Mouse (Mus musculus) brain, embryonic 18.5 days (tissue): ENCODE results near the gene Tatdn2.

ENCODE experiments used
- DNase-seq: peaks from one replicate; pipeline ENCODE4 v3.0.0-alpha.2; 2012; ENCODE audit warnings: low read depth, low spot score

The Tatdn2 gene

GRCm38 (mm10) chr6:113714276-113714675, 17.4 kb downstream of the Tatdn2 start:
- no peak for DNase-seq

GRCm38 (mm10) chr6:113714797-113715196, 17.9 kb downstream of the Tatdn2 start:
- no peak for DNase-seq

- no peak for DNase-seq
Measured at GRCm38 (mm10) chr6:113717541-113717940, 20.7 kb downstream of the Tatdn2 start.

- DNase-seq, result no peak
Measured at GRCm38 (mm10) chr6:113719878-113720277, 23.0 kb downstream of the Tatdn2 start, which contains the start of gene Ghrl. Gene Ghrl (minus strand): TSS chr6:113719880.

- no peak for DNase-seq
Measured at GRCm38 (mm10) chr6:113721061-113721460, 24.2 kb downstream of the Tatdn2 start.

GRCm38 (mm10) chr6:113728181-113728580, 31.3 kb downstream of the Tatdn2 start:
- DNase-seq, result no peak

GRCm38 (mm10) chr6:113731296-113731695, 34.4 kb downstream of the Tatdn2 start:
- DNase-seq, result no peak

GRCm38 (mm10) chr6:113737318-113738046, 40.6 kb downstream of the Tatdn2 start:
- no peak for DNase-seq

- peak; percentile 79 for DNase-seq
Measured at GRCm38 (mm10) chr6:113740236-113741217, 43.7 kb downstream of the Tatdn2 start, which contains the start of gene Sec13. Gene Sec13 (minus strand): TSS chr6:113740743.

GRCm38 (mm10) chr6:113741425-113741824, 44.6 kb downstream of the Tatdn2 start:
- DNase-seq, result no peak

GRCm38 (mm10) chr6:113742321-113742720, 45.5 kb downstream of the Tatdn2 start:
- DNase-seq, result peak; percentile 47

GRCm38 (mm10) chr6:113743111-113743510, 46.3 kb downstream of the Tatdn2 start:
- no peak for DNase-seq

GRCm38 (mm10) chr6:113745117-113745516, 48.3 kb downstream of the Tatdn2 start:
- no peak for DNase-seq

- DNase-seq, result no peak
Measured at GRCm38 (mm10) chr6:113747284-113747683, 50.4 kb downstream of the Tatdn2 start.

- DNase-seq, result no peak
Measured at GRCm38 (mm10) chr6:113748351-113748750, 51.5 kb downstream of the Tatdn2 start.

GRCm38 (mm10) chr6:113749119-113749685, 52.4 kb downstream of the Tatdn2 start:
- DNase-seq, result no peak
